Mouse (Mus musculus) heart, embryonic 16.5 days (tissue): ENCODE measurements around the gene Spata33. TPM values are rescaled to one million over a fixed set of nuclear protein-coding genes. Genes with fewer than 3 reads are reported as not detected.
"Not testable (repeated sequence)": the region's sequence is repeated elsewhere in the genome, so short reads cannot be mapped to it uniquely, and the experiment has no call there.

Source experiments
- ATAC-seq: fragments of 200-750 bp; cut with Nextera tagmentation; replicated peaks from 2 replicates; pipeline ENCODE4 v1.8.0; 2017; ENCODE audit warnings: moderate number of reproducible peaks; ENCODE audit not compliant: insufficient read depth, low FRiP score; ENCODE audit errors: extremely low read depth
- H3K27ac ChIP-seq: fragments of 300-500 bp; sonication (generic); 2 replicates; pipeline ENCODE4 v1.5.1; 2014; ENCODE audit warnings: mild to moderate bottlenecking, low read length, control low read depth, moderate library complexity
- H3K27me3 ChIP-seq: fragments of 300-500 bp; sonication (generic); 2 replicates; pipeline ENCODE4 v1.6.1; 2014; ENCODE audit warnings: low read length, mixed read lengths; ENCODE audit not compliant: control insufficient read depth, insufficient read depth
- H3K36me3 ChIP-seq: fragments of 300-500 bp; sonication (generic); 2 replicates; pipeline ENCODE4 v1.6.1; 2014; ENCODE audit not compliant: control insufficient read depth, insufficient read depth
- H3K4me1 ChIP-seq: fragments of 300-500 bp; sonication (generic); 2 replicates; pipeline ENCODE4 v1.6.1; 2014; ENCODE audit warnings: low read length, mixed read lengths; ENCODE audit not compliant: control insufficient read depth, insufficient read depth
- H3K4me2 ChIP-seq: fragments of 300-500 bp; sonication (generic); 2 replicates; pipeline ENCODE4 v1.6.1; 2014; ENCODE audit warnings: low read depth, mild to moderate bottlenecking, control low read depth, low read length
- H3K4me3 ChIP-seq: fragments of 300-500 bp; sonication (generic); 2 replicates; pipeline ENCODE4 v1.5.1; 2014; ENCODE audit warnings: mild to moderate bottlenecking, control low read depth, low read length
- H3K9ac ChIP-seq: fragments of 300-500 bp; sonication (generic); 2 replicates; pipeline ENCODE4 v1.6.1; 2014; ENCODE audit warnings: low read length, control low read depth
- H3K9me3 ChIP-seq: fragments of 300-500 bp; sonication (generic); replicated peaks from 2 replicates; pipeline ENCODE4 v1.6.1; 2016; ENCODE audit warnings: low read length; ENCODE audit not compliant: control insufficient read depth
- WGBS: fragments of 180-500 bp; shearing (Covaris S2); extraction: QIAGEN DNeasy Blood & Tissue Kit; methylation state at CpG from one replicate; pipeline ENCODE4 v1.1.7; 2014; 5-methylcytosine and 5-hydroxymethylcytosine counted together
- polyA plus RNA-seq: library from polyadenylated mRNA; unstranded; fragments of >200 nt; fragmentation: Nextera tagmentation; extraction: Ambion mirVana; gene quantifications from 2 replicates; pipeline ENCODE4 v1.2.1, GENCODE M21; 2015

Gene Spata33
- polyA plus RNA-seq, result 4.5 and 5.0 TPM in 2 replicates

- Histone ChIP-seq H3K27ac (peak within 1 kb of the TSS; percentile 56; the same call in 1 of the 2 replicates), H3K4me3 (peak within 1 kb of the TSS; percentile 95), H3K27me3 (no peaks in the 10 kb centered on the region), H3K4me2 (peak within 1 kb of the TSS; percentile 79), H3K4me1 (peaks cover 23% of the 10 kb centered on the region), H3K9me3 (no peaks in the 10 kb centered on the region), H3K9ac (peak within 1 kb of the TSS; percentile 97), H3K36me3 (peaks cover 16% of the 10 kb centered on the region)
- WGBS, result under 1% methylated on average over 76 of the region's 76 CpGs
- peak; percentile 92 for ATAC-seq
Observed at GRCm38 (mm10) chr8:123212321-123213117, at the start of gene Spata33, which contains the start of gene Chmp1a. TSS of gene Spata33 (plus strand) at chr8:123212832. TSS of gene Chmp1a (minus strand) at chr8:123212763.

DNA sequence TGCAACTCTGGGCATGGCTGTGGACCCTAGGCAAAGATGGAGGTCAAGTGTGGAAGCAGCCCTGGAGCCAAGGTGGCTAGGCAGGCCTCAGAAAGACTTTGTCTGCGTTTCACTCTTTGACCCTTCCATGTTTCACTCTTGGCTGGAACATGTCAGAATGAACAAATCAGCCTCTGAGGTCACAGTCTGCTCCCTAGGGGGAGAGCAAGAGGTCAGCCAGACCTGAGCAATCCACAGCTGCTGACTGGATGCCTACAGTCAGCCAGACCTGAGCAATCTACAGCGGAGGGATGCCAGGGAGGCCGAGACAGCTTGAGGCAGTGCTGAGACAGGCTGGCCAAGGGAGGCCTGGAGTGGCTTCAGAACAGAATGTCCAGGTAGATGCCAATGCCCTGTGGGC is 31.2 kb upstream of the Spata33 start:
- H3K36me3 ChIP-seq, result no peaks in the 10 kb centered on the region
- H3K4me2 ChIP-seq, result no peak overlapping the region
- H3K27ac ChIP-seq, result no peak overlapping the region
- H3K27me3 ChIP-seq, result no peaks in the 10 kb centered on the region
- H3K9me3 ChIP-seq, result peaks cover 6% of the 10 kb centered on the region
- H3K9ac ChIP-seq, result no peak overlapping the region
- no peak for ATAC-seq
- no peaks in the 10 kb centered on the region for H3K4me1 ChIP-seq
- H3K4me3 ChIP-seq, result no peak overlapping the region
- WGBS, result 67% methylated on average over 3 of the region's 3 CpGs

DNA sequence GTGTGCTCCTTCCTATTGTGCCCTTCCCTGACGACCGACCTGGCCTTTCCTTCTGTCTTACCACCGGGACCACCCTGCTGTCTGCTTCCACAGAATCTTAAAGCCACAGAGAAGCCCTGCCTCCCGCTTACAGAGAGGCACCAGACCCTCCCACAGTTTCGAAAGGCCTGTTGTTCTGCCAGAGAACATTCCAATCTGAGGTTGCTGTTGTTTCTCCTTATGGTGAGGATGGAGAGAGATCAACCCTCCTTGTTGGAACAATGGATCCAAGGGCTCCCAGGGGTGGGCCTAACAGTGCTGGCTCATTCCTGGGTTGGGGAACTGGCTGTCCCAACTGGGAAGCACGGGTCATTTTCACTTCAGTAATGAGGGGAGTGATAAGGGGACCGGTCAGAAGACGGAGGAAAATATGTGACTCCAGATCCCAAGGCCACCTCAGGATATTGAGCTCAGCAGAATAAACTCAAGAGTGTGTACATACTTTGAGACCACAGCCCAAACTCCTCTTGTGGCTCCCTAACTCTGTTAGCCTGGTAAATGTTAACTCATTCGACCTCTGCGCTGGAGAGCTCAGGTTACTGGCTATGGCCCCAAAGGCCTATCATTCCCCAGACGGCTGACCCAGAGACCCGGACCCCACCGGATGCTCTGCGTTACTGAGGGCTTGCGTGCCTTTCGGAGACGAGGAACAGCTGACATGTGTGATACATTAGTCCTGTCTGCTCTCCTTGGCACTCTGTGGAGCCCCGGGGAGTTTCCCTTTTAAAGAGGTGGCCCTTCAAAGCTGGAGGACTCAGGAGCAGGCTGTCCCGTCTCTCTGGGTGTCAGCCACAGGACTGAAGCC is 26.8 kb upstream of the Spata33 start, which contains the start of gene Dpep1:
Gene Dpep1 (plus strand): TSS at position 677 of the 844 bp plus-strand sequence.
- 34% methylated on average over 19 of the region's 19 CpGs for WGBS
- Histone ChIP-seq H3K4me3 (no peak within 1 kb of the TSS), H3K36me3 (no peaks in the 10 kb centered on the region), H3K4me2 (no peak within 1 kb of the TSS), H3K4me1 (no peaks in the 10 kb centered on the region), H3K9ac (no peak within 1 kb of the TSS), H3K9me3 (no peaks in the 10 kb centered on the region), H3K27ac (peak within 1 kb of the TSS; percentile 36), H3K27me3 (no peaks in the 10 kb centered on the region)
- peak; percentile 34; the same call in 1 of the 2 replicates for ATAC-seq

DNA sequence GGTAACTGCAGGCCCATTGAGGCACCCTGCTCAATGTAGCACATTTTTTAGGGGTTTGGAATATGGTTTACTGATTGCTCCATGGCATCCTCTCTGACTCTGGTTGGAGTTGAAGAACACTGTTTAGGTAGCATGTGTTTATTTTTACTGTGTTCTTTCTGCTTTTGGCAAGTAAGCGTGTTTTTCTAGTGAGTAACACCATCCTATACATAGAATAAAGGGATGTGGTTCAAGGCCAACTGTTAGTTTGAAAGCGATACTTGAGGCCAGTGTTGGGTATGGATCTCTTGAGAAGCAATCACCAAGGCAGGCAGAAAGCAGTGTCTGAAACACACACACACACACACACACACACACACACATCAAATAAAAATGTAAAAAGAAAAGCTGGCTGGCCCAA is 24.6 kb upstream of the Spata33 start:
- no peaks in the 10 kb centered on the region for H3K27me3 ChIP-seq
- H3K9me3 ChIP-seq, result no peaks in the 10 kb centered on the region
- ATAC-seq, result no peak
- no peaks in the 10 kb centered on the region for H3K36me3 ChIP-seq
- no peak overlapping the region for H3K4me2 ChIP-seq
- 70% methylated on average over 2 of the region's 2 CpGs for WGBS
- H3K4me1 ChIP-seq, result no peaks in the 10 kb centered on the region
- no peak overlapping the region for H3K27ac ChIP-seq
- H3K4me3 ChIP-seq, result no peak overlapping the region
- H3K9ac ChIP-seq, result no peak overlapping the region

DNA sequence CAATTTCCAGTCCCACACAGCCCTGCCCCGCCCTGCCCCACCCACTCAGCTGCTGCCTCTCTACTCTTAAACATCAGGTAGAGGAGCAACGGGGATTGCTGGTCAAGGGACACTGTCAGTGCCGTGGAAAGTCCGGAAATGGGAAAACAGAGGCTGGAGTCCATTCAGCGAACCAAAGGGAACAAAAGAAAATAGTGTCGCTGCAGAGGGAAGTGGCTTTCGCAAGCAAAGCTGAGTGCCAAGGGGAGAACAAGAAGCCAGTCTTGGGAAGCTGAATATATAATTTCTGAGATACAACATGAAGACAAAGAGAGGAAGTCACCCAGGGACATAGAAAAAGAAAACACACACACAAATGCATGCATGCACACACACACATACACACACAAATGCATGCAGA is 23.8 kb upstream of the Spata33 start:
- H3K4me3 ChIP-seq, result no peak overlapping the region
- no peak for ATAC-seq
- H3K4me1 ChIP-seq, result no peaks in the 10 kb centered on the region
- 76% methylated on average over 7 of the region's 7 CpGs for WGBS
- H3K27me3 ChIP-seq, result no peaks in the 10 kb centered on the region
- H3K4me2 ChIP-seq, result no peak overlapping the region
- no peak overlapping the region for H3K9ac ChIP-seq
- H3K9me3 ChIP-seq, result no peaks in the 10 kb centered on the region
- H3K36me3 ChIP-seq, result no peaks in the 10 kb centered on the region
- H3K27ac ChIP-seq, result no peak overlapping the region

- Histone ChIP-seq H3K27me3 (no peaks in the 10 kb centered on the region), H3K4me3 (no peak overlapping the region), H3K9me3 (no peaks in the 10 kb centered on the region), H3K36me3 (no peaks in the 10 kb centered on the region), H3K9ac (no peak overlapping the region), H3K27ac (no peak overlapping the region), H3K4me2 (peak overlapping the region; percentile 13; the same call in 1 of the 2 replicates), H3K4me1 (no peaks in the 10 kb centered on the region)
- peak; percentile 63 for ATAC-seq
- WGBS, result 1% methylated on average over 9 of the region's 9 CpGs
Observed at GRCm38 (mm10) chr8:123190678-123191077, 22.0 kb upstream of the Spata33 start.

GRCm38 (mm10) chr8:123191908-123192307 is 20.7 kb upstream of the Spata33 start:
- Histone ChIP-seq H3K27ac (no peak overlapping the region), H3K4me1 (no peaks in the 10 kb centered on the region), H3K4me3 (no peak overlapping the region), H3K36me3 (no peaks in the 10 kb centered on the region), H3K9me3 (no peaks in the 10 kb centered on the region), H3K27me3 (no peaks in the 10 kb centered on the region), H3K9ac (no peak overlapping the region), H3K4me2 (no peak overlapping the region)
- ATAC-seq, result no peak
- WGBS, result 70% methylated on average over 7 of the region's 8 CpGs

GRCm38 (mm10) chr8:123193771-123194170 is 18.9 kb upstream of the Spata33 start:
- no peak overlapping the region for H3K9ac ChIP-seq
- 88% methylated on average over 9 of the region's 9 CpGs for WGBS
- H3K4me1 ChIP-seq, result no peaks in the 10 kb centered on the region
- H3K4me3 ChIP-seq, result no peak overlapping the region
- ATAC-seq, result no peak
- no peaks in the 10 kb centered on the region for H3K27me3 ChIP-seq
- H3K27ac ChIP-seq, result no peak overlapping the region
- no peaks in the 10 kb centered on the region for H3K36me3 ChIP-seq
- no peak overlapping the region for H3K4me2 ChIP-seq
- no peaks in the 10 kb centered on the region for H3K9me3 ChIP-seq

- not testable (repeated sequence) for H3K4me1 ChIP-seq, H3K9ac ChIP-seq, H3K27me3 ChIP-seq, H3K27ac ChIP-seq, H3K4me2 ChIP-seq, H3K9me3 ChIP-seq, H3K4me3 ChIP-seq, H3K36me3 ChIP-seq, ATAC-seq
- WGBS, result 71% methylated on average over 5 of the region's 5 CpGs
Observed at GRCm38 (mm10) chr8:123197016-123197415, 15.6 kb upstream of the Spata33 start.
